Mouse (Mus musculus) olfactory bulb, adult 2 months (tissue): ENCODE data around the gene Tmem208. TPM values are rescaled to one million over a fixed set of nuclear protein-coding genes. Genes with fewer than 3 reads are reported as not detected.
"Not testable (repeated sequence)": the region's sequence is repeated elsewhere in the genome, so short reads cannot be mapped to it uniquely, and the experiment has no call there.

Experiments
- H3K27ac ChIP-seq: fragments of 200-500 bp; 2 replicates; pipeline ENCODE4 v1.5.1; 2012; ENCODE audit warnings: low read depth, low read length; ENCODE audit not compliant: insufficient read depth
- H3K4me1 ChIP-seq: fragments of 200-500 bp; 2 replicates; pipeline ENCODE4 v1.6.1; 2012; ENCODE audit warnings: low read length; ENCODE audit not compliant: control insufficient read depth, insufficient read depth
- H3K4me3 ChIP-seq: fragments of 200-500 bp; 2 replicates; pipeline ENCODE4 v1.5.1; 2012; ENCODE audit warnings: mild to moderate bottlenecking, low read depth, low read length, moderate library complexity; ENCODE audit not compliant: insufficient read depth
- CTCF ChIP-seq: fragments of 200-500 bp; IDR thresholded peaks from 2 replicates; pipeline ENCODE4 v1.5.1; 2012; ENCODE audit warnings: low read depth, mild to moderate bottlenecking, low read length, moderate library complexity; ENCODE audit not compliant: insufficient read depth
- POLR2A ChIP-seq: fragments of 200-500 bp; IDR thresholded peaks from 2 replicates; pipeline ENCODE4 v1.6.1; 2012; ENCODE audit warnings: mild to moderate bottlenecking, low read depth, low read length, moderate library complexity; ENCODE audit not compliant: insufficient read depth
- WGBS: fragments of 180-500 bp; shearing (Covaris S2); methylation state at CpG from one replicate; pipeline ENCODE4 v1.1.7; 2018; 5-methylcytosine and 5-hydroxymethylcytosine counted together
- polyA plus RNA-seq: library from polyadenylated mRNA; stranded (reverse); fragments of >200 nt; gene quantifications from 2 replicates; pipeline ENCODE4 v1.2.4, GENCODE M21; 2012; ENCODE audit warnings: low replicate concordance; ENCODE audit not compliant: missing spikeins, insufficient read depth, insufficient read length

Tmem208 gene
- polyA plus RNA-seq, 1 experiment: not detected

DNA sequence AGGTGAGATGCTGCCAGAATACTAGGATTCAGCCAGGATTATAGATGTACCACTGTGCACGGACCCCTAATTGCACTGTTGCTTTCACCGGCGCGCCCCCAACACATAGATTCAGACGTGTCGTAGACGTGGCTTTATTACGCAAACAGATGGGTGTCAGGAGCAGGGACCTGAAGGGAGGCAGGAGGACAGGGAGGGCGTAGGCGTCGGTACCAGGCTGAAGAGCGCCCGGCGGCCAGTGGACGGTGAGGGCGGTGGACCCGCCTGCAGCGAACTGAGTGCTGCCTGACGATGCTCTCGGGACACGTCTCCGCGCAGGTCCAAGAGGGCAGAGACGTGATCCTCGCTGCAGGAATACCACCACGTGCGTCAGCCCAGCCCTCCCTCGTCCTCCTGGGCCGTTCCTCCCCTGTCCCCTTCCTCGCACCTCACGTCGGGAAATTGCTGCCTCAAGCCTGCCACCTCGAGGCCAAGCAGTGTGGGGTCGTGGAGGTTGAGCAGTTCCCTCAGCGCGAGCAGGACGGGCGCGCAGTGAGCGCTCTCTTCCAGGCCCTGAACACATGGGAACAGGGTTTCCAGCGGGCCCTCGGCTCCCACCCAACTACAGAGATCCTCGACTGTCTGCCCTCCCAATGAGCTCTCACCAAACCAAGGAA is 36.2 kb upstream of the Tmem208 start, which contains the start of gene 4931428F04Rik:
4931428F04Rik (minus strand) TSS at position 60 of the 656 bp plus-strand sequence.
- no peak for TF ChIP-seq CTCF
- no peak for TF ChIP-seq POLR2A
- Histone ChIP-seq H3K4me1 (peaks cover 22% of the 10 kb centered on the region), H3K27ac (peak within 1 kb of the TSS; percentile 78), H3K4me3 (peak within 1 kb of the TSS; percentile 73)
- WGBS: 3% methylated on average over 43 of the region's 43 CpGs

- WGBS: 12% methylated on average over 31 of the region's 31 CpGs
- Histone ChIP-seq H3K4me3 (peak overlapping the region; percentile 73; the same call in 1 of the 2 replicates), H3K4me1 (peaks cover 22% of the 10 kb centered on the region), H3K27ac (no peak overlapping the region)
- TF ChIP-seq CTCF (peak; percentile 69), POLR2A (no peak)
These were observed 35.4 kb upstream of the Tmem208 start for GRCm38 (mm10) chr8:105290554-105291314.

DNA sequence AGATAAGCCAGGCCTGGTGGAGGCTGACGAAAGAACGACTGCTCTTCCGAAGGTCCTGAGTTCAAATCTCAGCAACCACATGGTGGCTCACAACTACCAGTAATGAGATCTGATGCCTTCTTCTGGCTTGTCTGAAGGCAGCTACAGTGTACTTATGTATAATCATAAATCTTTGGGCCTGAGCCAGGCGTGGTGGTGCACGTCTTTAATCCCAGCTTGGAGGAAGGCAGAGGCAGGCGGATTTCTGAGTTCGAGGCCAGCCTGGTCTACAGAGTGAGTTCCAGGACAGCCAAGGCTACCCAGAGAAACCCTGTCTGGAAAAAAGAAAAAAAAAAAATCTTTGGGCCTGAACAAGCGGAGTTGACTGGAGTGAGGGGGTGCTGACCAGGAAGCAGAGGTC is 34.8 kb upstream of the Tmem208 start:
- 90% methylated on average over 8 of the region's 8 CpGs for WGBS
- peaks cover 22% of the 10 kb centered on the region for H3K4me1 ChIP-seq
- H3K4me3 ChIP-seq, H3K27ac ChIP-seq: not testable (repeated sequence)

- H3K4me3 ChIP-seq, H3K27ac ChIP-seq: not testable (repeated sequence)
- H3K4me1 ChIP-seq: peaks cover 19% of the 10 kb centered on the region
- WGBS: 67% methylated on average over 3 of the region's 3 CpGs
These were observed 34.4 kb upstream of the Tmem208 start for GRCm38 (mm10) chr8:105291802-105292201.

- Histone ChIP-seq H3K4me3 (no peak overlapping the region), H3K4me1 (peaks cover 19% of the 10 kb centered on the region), H3K27ac (no peak overlapping the region)
- no peak for TF ChIP-seq CTCF
- TF ChIP-seq POLR2A: no peak
- WGBS: 87% methylated on average over 7 of the region's 7 CpGs
These were observed 33.7 kb upstream of the Tmem208 start for GRCm38 (mm10) chr8:105292471-105292870.

GRCm38 (mm10) chr8:105293405-105293804 is 32.7 kb upstream of the Tmem208 start:
- TF ChIP-seq POLR2A: no peak
- TF ChIP-seq CTCF: no peak
- no peak overlapping the region for H3K27ac ChIP-seq
- WGBS: 72% methylated on average over 19 of the region's 19 CpGs
- peaks cover 22% of the 10 kb centered on the region for H3K4me1 ChIP-seq
- H3K4me3 ChIP-seq: no peak overlapping the region

GRCm38 (mm10) chr8:105294776-105295175 is 31.4 kb upstream of the Tmem208 start:
- peaks cover 20% of the 10 kb centered on the region for H3K4me1 ChIP-seq
- no peak overlapping the region for H3K27ac ChIP-seq
- no peak overlapping the region for H3K4me3 ChIP-seq
- 75% methylated on average over 9 of the region's 9 CpGs for WGBS
- TF ChIP-seq CTCF (no peak), POLR2A (no peak)

DNA sequence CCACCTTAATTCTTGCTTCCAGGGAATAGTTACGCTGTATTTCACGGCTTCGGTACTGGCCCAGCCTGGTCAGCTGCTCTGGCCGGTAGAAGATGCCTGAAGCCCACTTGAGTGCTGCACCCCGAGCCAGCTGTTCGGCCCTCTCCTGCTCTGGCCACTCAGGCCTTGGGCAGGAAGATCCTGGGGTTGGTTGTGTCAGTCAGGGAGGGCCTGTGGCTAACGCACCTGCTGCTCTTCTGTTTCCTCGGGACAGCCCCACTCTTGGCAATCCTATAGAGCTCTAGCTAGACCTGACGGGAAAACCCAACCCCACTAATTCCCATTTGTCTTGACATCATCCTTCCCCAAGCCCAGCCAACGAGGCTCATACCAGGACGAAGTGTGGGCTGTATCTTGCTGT is 30.9 kb upstream of the Tmem208 start:
- WGBS: 75% methylated on average over 11 of the region's 11 CpGs
- TF ChIP-seq CTCF (no peak), POLR2A (no peak)
- Histone ChIP-seq H3K4me1 (peaks cover 15% of the 10 kb centered on the region), H3K27ac (no peak overlapping the region), H3K4me3 (no peak overlapping the region)

GRCm38 (mm10) chr8:105295895-105296573 is 30.1 kb upstream of the Tmem208 start, which contains the start of gene Exoc3l:
TSS of gene Exoc3l (minus strand) at chr8:105296101.
- 75% methylated on average over 11 of the region's 11 CpGs for WGBS
- TF ChIP-seq POLR2A: no peak
- no peak for TF ChIP-seq CTCF
- H3K4me3 ChIP-seq: no peak within 1 kb of the TSS

More at GRCm38 (mm10) chr8:105295895-105296573, 30.1 kb upstream of the Tmem208 start, which contains the start of gene Exoc3l:
- Histone ChIP-seq H3K4me1 (peaks cover 9% of the 10 kb centered on the region), H3K27ac (no peak within 1 kb of the TSS)
